Mouse (Mus musculus): ENCODE results near the gene Gpatch4. TPM values are rescaled to one million over a fixed set of nuclear protein-coding genes. Genes with fewer than 3 reads are reported as not detected.

Gene Gpatch4
- total and polyA plus RNA-seq, 3 experiments: 105 to 240 (median 135) TPM

DNA sequence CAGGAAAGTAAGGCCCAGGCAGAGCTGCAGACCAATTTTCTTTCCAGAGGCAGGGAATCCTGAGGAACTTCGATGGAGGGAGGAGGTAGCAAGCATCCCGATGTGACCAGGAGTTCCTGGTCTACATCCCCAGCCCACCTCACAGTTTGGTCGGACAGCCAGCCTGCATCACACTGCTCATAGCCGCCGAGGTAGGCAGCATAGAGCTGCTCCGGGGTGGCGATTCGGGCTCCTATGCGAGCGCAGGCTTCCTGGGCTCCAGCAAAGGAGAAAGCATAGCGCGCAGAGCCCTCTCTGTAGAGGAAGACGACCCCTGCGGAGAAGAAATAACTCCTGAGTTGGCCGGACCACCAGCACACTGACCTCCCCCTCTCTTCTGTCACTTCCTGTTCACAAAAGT, 46.5 kb upstream of the Gpatch4 start:
- Histone ChIP-seq H3K4me3 (ENCODE audit: control insufficient read depth in 1 of 2, insufficient read depth in 1 of 2, low read depth in 2 of 2, low read length in 2 of 2) (no peak overlapping the region), H3K79me2 (ENCODE audit: control insufficient read depth, insufficient read depth, low read length, poor library complexity) (no peaks in the 10 kb centered on the region), H3K4me1 (ENCODE audit: control insufficient read depth in 1 of 2, insufficient read depth in 2 of 2, low read length in 2 of 2) (no peaks in the 10 kb centered on the region), H3K27ac (ENCODE audit: control insufficient read depth, low read depth, low read length) (no peak overlapping the region), H3K9ac (ENCODE audit: control insufficient read depth, low read depth, low read length, poor library complexity, severe bottlenecking) (no peak overlapping the region), H3K36me3 (ENCODE audit: control insufficient read depth in 1 of 2, insufficient read depth in 2 of 2, low read length in 2 of 2) (no peaks in the 10 kb centered on the region), H3K9me3 (replicated peaks; ENCODE audit: insufficient read depth, low read length) (no peaks in the 10 kb centered on the region), H3K27me3 (ENCODE audit: control insufficient read depth in 1 of 2, insufficient read depth in 2 of 2, low read length in 2 of 2) (no peaks in the 10 kb centered on the region; a peak in 1 of 4 replicates)
- TF ChIP-seq RCOR1 (IDR thresholded peaks at IDR 0.05; ENCODE audit: low read depth, low read length): no peak
- TF ChIP-seq TBP (IDR thresholded peaks at IDR 0.05; ENCODE audit: low read depth, low read length): no peak
- no peak for TF ChIP-seq SMC3 (IDR thresholded peaks at IDR 0.05; ENCODE audit: low read depth, low read length)
- no peak for TF ChIP-seq ELF1 (IDR thresholded peaks at IDR 0.05; ENCODE audit: low read depth, low read length)
- no peak for TF ChIP-seq TAL1 (IDR thresholded peaks at IDR 0.05; ENCODE audit: low read length)
- no peak for TF ChIP-seq ZNF384 (IDR thresholded peaks at IDR 0.05; ENCODE audit: low read depth, low read length)
- TF ChIP-seq GABPA (IDR thresholded peaks at IDR 0.05; ENCODE audit: low read depth, low read length): no peak
- TF ChIP-seq ZC3H11A (IDR thresholded peaks at IDR 0.05; ENCODE audit: low read depth, low read length): no peak
- TF ChIP-seq MAZ (IDR thresholded peaks at IDR 0.05; ENCODE audit: low read depth, low read length): no peak
- no peak for TF ChIP-seq EP300 (IDR thresholded peaks at IDR 0.05; ENCODE audit: low read depth in 1 of 2, low read length in 2 of 2)
- no peak for TF ChIP-seq E2F4 (IDR thresholded peaks at IDR 0.05; ENCODE audit: borderline replicate concordance, low read depth, low read length)
- no peak for TF ChIP-seq JUND (IDR thresholded peaks at IDR 0.05; ENCODE audit: low read depth, low read length)
- TF ChIP-seq ZKSCAN1 (IDR thresholded peaks at IDR 0.05; ENCODE audit: low read depth, low read length): no peak
- no peak for TF ChIP-seq RAD21 (IDR thresholded peaks at IDR 0.05; ENCODE audit: low read depth, low read length)
- no peak for DNase-seq (ENCODE audit: low read depth, low spot score)

DNA sequence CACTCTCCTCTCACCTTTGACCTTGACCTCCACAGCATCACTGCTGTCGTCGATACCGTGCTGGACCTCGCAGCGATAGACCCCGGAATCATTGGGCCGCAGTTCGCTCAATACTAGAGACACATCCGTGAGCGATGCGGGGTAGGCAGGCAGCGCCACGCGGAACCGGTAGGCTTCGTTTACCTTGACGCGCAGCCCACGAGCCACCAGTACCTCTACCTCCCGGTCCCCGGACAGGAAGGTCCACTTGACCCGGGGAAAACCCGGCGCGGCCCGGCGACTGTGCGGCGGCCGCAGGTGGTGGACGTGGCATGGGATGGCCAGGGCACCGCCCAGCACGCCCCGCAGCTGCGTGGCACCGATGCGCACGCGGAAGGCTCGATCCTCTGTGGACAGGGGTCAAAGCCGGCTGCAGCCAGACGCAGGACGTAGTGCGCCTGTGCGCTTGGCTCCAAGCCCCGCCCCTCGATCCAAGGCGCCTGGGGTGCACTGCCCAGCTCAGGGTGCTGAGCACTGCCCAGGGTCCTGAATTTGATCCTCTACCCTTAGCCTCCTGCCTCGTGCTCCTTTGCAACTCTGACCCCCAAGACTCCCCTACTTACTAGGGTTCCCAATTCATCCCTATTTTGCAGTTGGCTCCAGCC, 45.8 kb upstream of the Gpatch4 start:
- Histone ChIP-seq H3K9ac (ENCODE audit: control insufficient read depth, low read depth, low read length, poor library complexity, severe bottlenecking) (no peak overlapping the region), H3K9me3 (replicated peaks; ENCODE audit: insufficient read depth, low read length) (no peaks in the 10 kb centered on the region), H3K4me1 (ENCODE audit: control insufficient read depth in 1 of 2, insufficient read depth in 2 of 2, low read length in 2 of 2) (no peaks in the 10 kb centered on the region), H3K36me3 (ENCODE audit: control insufficient read depth in 1 of 2, insufficient read depth in 2 of 2, low read length in 2 of 2) (no peaks in the 10 kb centered on the region), H3K79me2 (ENCODE audit: control insufficient read depth, insufficient read depth, low read length, poor library complexity) (no peaks in the 10 kb centered on the region), H3K27ac (ENCODE audit: control insufficient read depth, low read depth, low read length) (no peak overlapping the region), H3K27me3 (ENCODE audit: control insufficient read depth in 1 of 2, insufficient read depth in 2 of 2, low read length in 2 of 2) (no peaks in the 10 kb centered on the region; a peak in 1 of 4 replicates), H3K4me3 (ENCODE audit: control insufficient read depth in 1 of 2, insufficient read depth in 1 of 2, low read depth in 2 of 2, low read length in 2 of 2) (no peak overlapping the region)
- no peak for TF ChIP-seq USF2 (IDR thresholded peaks at IDR 0.05; ENCODE audit: borderline replicate concordance in 1 of 2, insufficient read depth in 1 of 2, low read depth in 1 of 2, low read length in 2 of 2)
- TF ChIP-seq MAFK (IDR thresholded peaks at IDR 0.05; ENCODE audit: borderline replicate concordance, low read depth, low read length): no peak
- DNase-seq (ENCODE audit: low read depth, low spot score): no peak
